Mouse (Mus musculus): ENCODE results near the gene Myh14.
"Not testable (repeated sequence)": the region's sequence is repeated elsewhere in the genome, so short reads cannot be mapped to it uniquely, and the experiment has no call there.

Myh14 gene

DNA sequence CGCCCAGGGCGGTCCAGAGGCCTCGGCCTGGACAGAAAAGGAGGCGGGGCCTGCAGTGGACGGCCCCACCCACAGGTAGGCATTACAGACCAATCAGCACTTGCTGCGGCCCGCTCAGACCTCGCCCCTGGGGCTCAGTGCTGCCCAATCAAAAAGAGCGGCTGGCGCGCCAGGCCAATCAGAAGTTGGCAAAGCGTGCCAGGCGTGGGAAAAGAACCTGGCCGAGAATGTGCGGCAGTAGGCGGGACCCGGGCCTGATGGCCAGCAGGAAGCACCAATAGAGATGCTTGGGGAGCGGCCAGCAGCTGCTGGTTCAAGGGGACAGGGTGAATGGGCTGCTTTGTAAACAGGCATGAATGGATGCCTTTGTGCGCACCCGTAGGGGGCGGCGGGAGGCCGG is at the start of gene Myh14:
Gene Myh14 (minus strand): TSS at position 41 of the 400 bp plus-strand sequence.
- peak; percentile 22 for DNase-seq

- no peak for DNase-seq
These were observed 39.2 kb upstream of the Myh14 start for GRCm38 (mm10) chr7:44709881-44710280.

DNA sequence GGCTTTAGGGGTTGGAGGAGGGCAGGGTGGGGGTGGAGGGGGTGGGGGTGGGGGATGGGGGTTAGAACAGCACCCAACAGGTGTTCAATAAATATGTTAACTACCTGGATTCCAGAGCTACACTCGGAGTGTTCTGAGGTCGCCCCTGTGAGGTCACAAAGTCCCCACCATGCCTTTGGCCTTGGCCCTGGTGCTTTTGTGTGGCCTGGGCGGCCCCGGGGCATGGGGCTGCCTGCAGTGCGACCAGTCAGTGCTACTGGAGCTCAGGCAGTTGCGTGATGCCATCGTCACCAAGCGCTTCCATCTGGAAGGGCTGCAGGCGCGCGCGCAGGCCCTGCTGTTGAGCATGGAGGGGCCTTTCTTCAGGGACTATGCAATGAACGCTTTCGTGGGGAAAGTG is 37.9 kb upstream of the Myh14 start, which contains the start of gene Izumo2:
Gene Izumo2 (plus strand): TSS at position 169 of the 400 bp plus-strand sequence.
- no peak for DNase-seq

GRCm38 (mm10) chr7:44708093-44708492 is 37.5 kb upstream of the Myh14 start:
- DNase-seq, result not testable (repeated sequence)

DNA sequence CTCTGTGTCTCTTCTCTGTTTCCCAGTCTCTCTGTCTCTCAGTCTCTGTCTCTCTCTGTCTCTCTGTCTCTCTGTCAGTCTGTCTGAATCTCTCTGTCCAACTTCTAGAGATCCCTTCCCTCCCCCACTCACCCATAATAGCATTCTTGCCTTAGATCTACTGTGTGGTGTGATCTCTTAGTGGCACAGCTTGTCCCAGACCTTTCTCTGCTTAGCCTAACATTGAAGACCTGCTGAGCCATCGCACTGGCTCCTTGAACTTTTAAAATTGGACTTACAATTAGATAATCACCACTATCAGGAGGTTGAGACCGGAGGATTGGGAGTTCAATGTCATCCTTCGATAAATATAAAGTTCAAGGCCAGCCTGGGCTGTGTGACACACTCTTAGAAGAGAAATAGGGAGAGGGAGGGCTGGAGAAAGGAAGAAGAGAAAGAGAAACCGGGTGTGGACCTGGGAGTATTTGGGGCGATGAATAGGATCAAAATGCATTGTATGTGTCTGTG is 36.6 kb upstream of the Myh14 start:
- no peak for DNase-seq

DNA sequence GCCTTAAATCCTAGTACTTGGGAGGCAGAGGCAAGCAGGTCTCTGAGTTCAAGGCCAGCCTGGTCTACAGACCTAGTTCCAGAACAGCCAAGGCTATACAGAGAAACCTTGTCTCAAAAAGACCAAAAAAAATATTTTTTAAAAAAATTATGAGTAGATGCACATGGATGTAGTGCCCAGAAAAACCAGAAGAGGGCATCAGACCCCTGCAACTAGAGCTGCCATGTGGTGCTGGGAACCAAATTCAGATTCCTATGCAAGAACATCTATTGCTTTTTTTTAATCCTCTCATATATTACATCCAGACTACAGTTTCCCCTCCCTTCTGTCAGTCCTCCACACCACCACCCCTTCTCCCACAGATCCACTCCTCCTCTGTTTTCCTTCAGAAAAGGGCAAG is 35.7 kb upstream of the Myh14 start:
- no peak for DNase-seq

DNA sequence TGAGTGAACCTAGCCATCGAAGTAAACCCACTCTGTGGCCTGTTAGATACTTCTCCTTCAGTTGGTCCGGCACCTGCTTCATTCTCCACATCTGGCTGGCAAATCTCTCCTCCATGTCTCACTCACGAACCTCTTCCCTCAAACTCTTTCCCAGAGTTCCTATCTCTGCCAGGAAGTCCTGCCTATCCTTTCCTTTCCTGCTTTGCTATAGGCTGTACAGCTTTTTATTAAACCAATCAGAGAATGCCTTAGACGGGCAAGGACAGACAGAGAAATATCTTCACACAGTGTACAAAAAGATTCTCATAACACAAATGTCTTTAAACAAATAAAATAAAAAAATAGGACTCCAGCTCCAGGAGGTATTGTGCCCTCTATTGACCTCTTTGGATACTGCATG is 34.4 kb upstream of the Myh14 start:
- no peak for DNase-seq

DNA sequence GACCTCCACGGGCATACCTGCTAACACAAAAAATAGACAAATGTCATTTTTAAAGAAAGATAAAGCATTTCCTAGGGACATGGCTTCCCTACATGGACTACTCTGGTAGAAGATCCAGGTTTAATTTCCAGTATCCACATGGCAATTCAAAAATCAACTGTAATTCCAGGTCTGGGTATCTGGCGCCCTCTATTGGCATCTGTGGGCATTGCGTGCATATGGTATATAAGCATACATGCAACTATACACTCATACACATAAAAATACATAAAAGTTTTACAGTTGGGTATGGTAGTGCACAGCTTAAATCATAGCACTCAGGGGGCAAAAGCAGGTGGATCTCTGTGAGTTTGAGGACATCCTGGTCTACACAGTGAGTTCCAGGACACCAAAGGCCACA is 33.7 kb upstream of the Myh14 start:
- DNase-seq, result peak; percentile 54

GRCm38 (mm10) chr7:44702985-44703384 is 32.3 kb upstream of the Myh14 start:
- DNase-seq, result no peak

GRCm38 (mm10) chr7:44701921-44702320 is 31.3 kb upstream of the Myh14 start:
- DNase-seq, result peak; percentile 20

DNA sequence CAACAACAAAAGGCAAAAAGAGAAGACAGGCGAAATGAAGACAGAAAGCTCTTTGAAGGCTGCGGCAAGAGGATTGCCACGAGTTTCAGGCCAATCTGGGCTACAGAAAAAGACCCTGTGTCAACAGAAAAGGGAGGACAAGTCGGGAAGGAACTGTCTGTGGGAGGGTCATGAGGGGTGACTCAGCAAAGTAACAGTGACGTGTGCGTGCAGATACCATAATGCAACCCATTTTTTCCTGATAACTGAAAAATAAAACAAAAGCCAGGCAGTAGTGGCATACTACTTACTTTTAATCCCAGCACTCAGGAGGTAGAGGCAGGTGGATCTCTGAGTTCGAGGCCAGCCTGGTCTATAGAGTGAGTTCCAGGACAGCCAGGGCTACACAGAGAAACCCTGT is 27.3 kb upstream of the Myh14 start:
- no peak for DNase-seq

GRCm38 (mm10) chr7:44697191-44697710 is 26.6 kb upstream of the Myh14 start:
- DNase-seq, result no peak

DNA sequence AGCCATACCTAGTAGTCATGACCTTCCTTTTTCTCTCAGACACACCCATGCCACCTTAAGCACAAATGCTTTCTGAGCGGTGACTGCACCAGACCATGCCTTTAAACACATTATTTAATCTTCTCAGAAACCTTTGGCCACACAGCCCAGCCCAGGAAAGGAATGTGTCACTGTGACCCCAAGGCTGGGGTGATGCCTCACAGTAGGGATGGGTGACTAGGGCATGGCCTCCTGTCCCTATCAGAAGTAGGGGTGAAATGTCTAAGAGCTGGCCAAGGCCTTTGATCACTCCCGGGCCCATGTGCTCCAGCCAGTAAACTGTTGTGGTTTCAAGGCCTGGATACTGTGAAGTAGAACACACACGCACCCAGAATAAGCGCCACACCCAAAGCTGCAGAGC is 24.6 kb upstream of the Myh14 start:
- no peak for DNase-seq

- DNase-seq, result no peak
These were observed 23.0 kb upstream of the Myh14 start for GRCm38 (mm10) chr7:44693427-44694175.

DNA sequence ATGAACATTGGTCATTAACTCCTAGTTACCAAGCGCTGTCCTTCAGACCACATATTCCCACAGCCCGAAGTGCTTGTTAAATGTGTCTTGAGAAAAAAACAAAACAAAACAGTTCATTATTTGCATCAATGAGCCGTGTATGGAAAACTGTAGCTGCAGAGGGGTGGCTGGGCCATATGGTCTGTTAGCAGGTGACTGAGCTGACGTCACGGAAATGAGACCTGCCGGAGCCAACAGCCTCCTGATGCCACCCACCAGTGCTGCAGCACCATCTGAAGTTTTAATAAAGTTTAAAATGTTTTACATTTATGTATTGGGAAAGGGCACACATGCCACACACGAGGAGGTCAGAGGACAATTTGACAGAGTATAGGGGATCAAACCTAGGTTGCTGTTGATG is 18.7 kb upstream of the Myh14 start:
- no peak for DNase-seq

GRCm38 (mm10) chr7:44688890-44689289 is 18.2 kb upstream of the Myh14 start:
- no peak for DNase-seq

DNA sequence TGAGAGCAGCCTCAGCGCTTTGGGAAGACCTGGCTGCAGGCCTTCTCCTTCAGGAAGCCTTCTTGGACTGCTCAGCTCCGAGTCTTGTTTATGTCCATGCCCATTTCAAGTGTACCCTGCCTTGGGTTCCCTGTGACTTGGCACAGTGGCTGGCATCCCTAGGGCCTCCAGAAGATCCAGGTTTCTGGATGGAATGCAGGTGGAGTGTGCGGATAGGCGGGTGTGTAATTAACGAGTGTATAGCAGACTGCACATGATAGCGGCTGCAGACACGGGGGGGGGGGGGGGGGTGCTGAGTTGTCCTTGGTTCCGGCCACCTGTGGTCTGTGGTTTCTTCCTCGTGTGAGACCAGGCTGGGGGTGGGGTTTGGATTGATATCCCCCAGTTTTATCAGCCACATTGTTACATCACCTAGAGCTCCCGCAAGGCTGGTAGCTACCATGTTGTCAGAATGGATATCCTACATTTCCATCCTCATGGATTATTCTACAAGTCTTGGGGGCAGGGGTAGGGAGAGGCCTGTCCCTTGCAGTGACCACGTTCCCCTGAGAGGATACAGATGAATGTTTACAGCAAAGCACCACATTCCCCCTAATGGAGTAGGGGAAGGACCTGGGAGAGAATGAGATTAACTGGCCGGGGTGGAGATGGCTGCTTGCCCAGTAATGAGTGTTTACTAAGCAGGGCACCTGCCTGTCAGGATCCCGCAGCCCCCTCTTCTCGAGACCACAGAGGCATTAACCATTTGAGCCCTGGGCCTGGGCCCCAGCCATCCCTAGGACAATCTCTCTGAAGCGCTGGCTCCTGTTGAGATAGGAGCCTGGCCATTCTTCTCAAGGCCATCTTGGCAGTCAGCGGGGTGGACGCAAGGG is 15.1 kb upstream of the Myh14 start:
- DNase-seq, result no peak

DNA sequence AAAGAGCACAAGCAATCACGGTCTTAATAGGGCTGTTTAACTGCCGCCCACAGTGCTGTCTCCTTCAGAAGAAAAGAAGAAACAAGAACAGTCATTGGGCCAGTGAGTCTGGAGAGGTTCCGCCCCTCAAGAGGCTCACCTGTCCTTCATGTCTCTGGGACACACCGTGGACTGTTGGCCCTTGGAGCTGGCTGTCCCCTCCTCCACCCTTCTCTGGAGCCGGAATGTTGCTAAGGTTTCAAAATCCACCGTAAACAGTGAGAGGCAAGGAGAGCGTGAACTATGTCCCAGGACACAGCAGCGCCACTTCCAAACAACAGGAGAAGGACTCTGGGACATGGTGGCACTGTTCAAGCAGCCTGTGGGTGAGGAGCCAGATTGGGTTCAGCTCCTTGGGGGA is 13.0 kb upstream of the Myh14 start:
- DNase-seq, result no peak

DNA sequence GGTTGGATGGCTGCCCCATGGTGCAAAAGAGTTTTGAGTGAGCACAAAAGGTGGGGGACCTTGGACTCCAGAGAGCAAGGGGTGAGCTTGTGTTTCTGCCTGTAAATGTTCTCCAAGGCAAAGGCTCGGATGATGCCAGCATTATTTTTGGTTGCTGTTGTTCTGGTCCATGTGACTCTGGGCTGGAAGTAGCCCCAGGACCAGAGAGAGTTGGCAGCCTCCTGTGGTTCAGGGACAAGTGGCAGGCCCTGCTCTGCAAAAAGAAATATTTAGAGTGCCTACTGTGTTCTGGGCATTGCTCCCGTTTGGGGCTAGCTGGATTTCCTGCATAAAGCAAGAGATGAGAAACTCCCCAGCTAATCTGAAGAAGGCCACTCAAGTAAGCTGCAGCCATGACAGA is 6.0 kb upstream of the Myh14 start:
- DNase-seq, result no peak

DNA sequence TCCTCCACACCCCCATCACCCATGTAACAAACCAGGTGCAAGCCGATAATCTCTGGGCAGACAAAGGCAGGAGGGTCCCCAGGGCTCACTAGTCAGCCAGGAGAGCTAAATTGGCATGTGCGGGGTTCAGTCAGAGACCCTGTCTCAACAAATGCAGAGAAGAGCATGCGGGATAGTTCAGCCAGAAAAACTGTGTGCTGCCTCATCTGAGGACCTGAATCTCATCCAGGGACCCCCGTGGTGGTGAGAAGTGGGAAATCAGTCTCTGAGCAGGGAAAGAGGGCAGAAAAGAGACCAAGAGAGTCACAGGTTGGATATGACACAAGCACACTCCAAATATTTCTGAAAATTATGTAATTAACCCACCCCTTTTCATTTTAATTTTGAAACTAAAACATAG is 5.5 kb upstream of the Myh14 start:
- no peak for DNase-seq

DNA sequence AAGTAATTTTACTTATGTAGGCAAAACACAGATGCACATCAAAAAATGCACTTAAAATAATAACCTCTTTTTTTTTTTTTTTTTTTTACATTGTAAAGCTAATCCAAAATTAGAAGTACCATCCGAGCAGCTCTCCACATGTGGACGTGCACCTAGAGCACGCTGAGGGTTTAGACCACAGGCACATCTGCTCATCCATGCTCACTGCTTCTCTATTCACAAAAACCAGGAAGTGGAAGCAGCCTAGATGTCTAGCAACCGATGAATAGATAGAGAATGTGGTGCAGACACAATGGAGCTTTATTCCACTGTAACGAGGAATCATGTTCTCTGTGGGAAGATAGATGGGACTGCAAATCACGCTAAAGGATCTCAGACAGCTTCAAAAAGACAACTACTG is 4.5 kb upstream of the Myh14 start:
- no peak for DNase-seq

DNA sequence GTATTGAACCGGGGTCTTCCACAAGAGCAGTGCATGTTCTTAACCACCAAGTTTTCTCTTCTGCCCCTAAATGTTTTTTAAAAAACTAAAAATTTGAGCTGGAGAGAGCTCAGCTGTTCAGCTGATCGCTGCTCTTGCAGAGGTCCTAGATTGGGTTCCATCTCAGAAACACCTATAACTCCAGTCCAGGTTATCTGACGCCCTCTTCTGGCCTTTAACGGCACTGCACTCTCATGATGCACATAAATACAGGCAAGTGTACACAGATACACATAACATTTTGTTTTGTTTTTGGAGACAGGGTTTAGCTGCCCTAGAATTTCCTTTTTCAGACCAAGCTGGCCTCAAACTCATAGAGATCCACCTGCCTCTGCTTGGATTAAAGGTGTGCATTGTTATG is 3.9 kb upstream of the Myh14 start:
- DNase-seq, result no peak

DNA sequence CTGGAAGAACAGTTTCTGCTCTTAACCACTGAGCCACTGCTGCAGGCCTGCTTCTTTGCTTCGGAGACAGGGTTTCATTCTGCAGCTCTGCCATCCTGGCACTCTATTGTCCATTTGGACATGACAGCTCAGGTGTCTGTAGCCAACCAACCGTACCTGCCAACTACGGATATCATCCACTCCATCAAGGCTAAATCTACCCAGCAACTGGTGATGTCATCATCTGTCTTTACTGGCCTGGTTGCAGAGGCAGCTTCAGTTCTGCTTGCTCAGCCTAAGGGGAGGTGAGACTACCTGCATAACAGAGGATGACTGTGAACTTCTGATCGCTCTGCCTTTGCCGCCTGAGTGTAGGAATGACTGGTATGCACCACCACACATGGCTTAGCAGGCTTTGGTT is 1.6 kb upstream of the Myh14 start:
- no peak for DNase-seq

DNA sequence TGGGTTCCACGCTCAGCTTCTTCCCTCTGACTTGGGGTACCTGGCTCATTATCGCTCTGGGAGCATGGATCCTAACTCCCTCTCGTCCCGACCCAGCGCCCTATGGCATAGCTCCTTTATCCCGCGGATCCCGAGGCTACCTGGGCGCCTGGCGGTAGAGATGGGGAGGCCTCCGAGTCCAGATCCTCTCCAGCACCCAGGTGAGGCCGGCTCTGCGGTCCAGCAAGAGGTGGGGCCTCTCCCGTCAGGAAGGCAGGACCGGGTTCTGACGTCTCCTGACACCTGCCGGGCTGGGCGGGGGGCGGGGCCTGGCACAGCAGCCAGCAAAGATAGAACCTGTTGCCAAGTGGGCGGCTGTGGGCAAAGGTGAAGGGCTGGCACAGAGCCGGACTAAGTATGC is 1.5 kb downstream of the Myh14 start:
- DNase-seq, result no peak
